Mouse (Mus musculus) gastrocnemius, postnatal 14 days (tissue): ENCODE results near the gene Mroh8. TPM values are rescaled to one million over a fixed set of nuclear protein-coding genes. Genes with fewer than 3 reads are reported as not detected.

Experiments used
- DNase-seq: peaks from one replicate; pipeline ENCODE4 v3.0.0; 2021; ENCODE audit warnings: mixed read lengths
- intact Hi-C: fragments of 180-260 bp; cut with DNase I; formaldehyde crosslinking; loops from one replicate; pipeline ENCODE4 v1.15.1; 2025; ENCODE audit warnings: low total_unique reads
- long read RNA-seq, 2 experiments: library from polyadenylated mRNA; stranded (forward); transcript quantifications; one replicate each; pipeline ENCODE4 v2.0.0; 2021
- total RNA-seq, 2 experiments: library from RNA; stranded (reverse); gene quantifications; 2 replicates each; pipeline ENCODE4 v1.2.3; 2021

Gene Mroh8
- total RNA-seq = under 1 TPM; 0.27 to 0.55 TPM
- long read RNA-seq, experiment 1 = 0 reads
- long read RNA-seq, experiment 2 = 0 reads

- no peak for DNase-seq
- intact Hi-C loops = no loop called here
Measured at GRCm38 (mm10) chr2:157279416-157279800, at the start of gene Mroh8. TSS of gene Mroh8 (minus strand) at chr2:157279549.

- intact Hi-C loops = no loop called here
- DNase-seq = no peak
Measured at GRCm38 (mm10) chr2:157328570-157328969, 49.2 kb upstream of the Mroh8 start.

DNA sequence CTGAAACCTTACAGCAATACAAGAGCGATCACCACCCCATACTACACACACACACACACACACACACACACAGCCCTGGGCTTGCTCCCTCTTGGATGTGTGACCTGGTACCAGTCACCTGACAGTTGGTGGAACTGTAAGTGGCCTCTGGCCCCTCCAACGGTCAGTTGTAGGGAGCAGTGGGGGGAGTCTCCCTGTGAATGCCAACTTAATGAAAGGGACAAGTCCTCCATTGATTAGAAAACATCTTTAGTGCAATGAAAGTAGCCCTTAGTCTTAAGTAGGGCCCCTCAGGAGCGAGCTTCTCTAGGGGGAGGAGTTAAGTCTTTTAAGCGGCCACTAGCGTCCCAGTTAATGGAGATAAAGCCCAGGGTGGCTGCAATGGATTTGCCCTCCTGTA, 48.8 kb upstream of the Mroh8 start:
- DNase-seq = no peak
- intact Hi-C loops = no loop called here

DNA sequence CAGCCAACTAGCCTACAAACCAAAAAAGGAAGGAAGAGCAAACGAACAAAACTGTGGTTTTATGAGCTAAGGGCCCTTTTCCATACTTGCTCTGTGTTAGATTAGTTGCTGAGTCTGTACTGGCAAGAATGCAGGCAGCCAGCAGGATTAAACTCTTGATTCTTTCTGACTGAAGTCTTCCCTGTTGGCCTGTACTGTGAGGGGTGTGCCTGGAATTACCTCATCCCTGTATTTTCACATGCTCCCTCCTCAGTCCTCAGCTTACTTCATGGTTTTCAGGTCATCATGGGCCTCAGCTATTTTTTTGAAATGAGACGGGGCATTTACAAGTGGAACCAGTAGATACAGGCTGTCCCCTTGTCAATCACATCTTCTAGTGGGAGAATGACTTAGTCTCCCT, 45.9 kb upstream of the Mroh8 start:
- DNase-seq = no peak
- intact Hi-C loops = no loop called here

GRCm38 (mm10) chr2:157322029-157322766, 42.8 kb upstream of the Mroh8 start:
- intact Hi-C loops = no loop called here
- DNase-seq = no peak

- intact Hi-C loops = no loop called here
- no peak for DNase-seq
Measured at GRCm38 (mm10) chr2:157320886-157321285, 41.5 kb upstream of the Mroh8 start.

DNA sequence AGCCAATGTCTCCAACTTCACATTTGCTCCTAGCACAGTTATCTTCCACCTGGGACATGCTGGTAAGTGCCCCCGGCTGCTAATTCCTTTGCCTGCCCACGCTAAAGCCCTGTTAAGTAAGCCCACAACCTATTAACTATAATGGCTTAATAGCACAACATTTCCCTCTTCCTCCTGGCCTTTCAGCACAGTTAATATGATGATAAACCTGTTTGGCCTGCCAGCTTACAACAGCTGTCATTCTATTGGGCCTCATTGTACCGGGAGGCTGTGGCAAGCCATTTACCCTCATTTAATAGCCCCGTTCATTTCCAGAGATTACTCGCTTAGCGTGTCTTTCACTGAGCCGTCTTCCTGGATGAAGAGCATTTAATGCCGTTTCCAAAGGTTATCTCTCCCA, 40.8 kb upstream of the Mroh8 start:
- intact Hi-C loops = no loop called here
- no peak for DNase-seq

- DNase-seq = no peak
- intact Hi-C loops = no loop called here
Measured at GRCm38 (mm10) chr2:157317220-157317619, 37.9 kb upstream of the Mroh8 start.

- intact Hi-C loops = no loop called here
- no peak for DNase-seq
Measured at GRCm38 (mm10) chr2:157316358-157316933, 37.1 kb upstream of the Mroh8 start.

DNA sequence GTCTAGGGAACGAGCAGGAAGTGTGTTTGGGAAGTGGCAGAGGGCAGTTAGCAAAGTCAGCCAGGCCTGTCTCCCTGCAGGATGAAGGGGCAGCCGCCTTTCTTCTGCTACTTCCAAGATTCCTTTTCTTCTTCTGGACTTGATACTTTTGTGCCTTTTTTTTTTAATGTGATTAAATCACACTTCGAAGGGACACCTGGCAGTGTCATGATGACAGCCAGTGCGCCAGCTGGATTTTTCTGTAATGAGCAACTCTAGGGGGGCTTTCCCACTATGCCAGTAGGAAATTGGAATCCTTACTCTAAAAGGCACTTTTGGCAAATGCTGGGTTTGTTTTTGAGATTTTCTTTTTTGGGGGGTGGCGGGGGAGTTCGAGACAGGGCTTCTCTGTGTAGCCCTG, 36.1 kb upstream of the Mroh8 start:
- intact Hi-C loops = no loop called here
- no peak for DNase-seq

DNA sequence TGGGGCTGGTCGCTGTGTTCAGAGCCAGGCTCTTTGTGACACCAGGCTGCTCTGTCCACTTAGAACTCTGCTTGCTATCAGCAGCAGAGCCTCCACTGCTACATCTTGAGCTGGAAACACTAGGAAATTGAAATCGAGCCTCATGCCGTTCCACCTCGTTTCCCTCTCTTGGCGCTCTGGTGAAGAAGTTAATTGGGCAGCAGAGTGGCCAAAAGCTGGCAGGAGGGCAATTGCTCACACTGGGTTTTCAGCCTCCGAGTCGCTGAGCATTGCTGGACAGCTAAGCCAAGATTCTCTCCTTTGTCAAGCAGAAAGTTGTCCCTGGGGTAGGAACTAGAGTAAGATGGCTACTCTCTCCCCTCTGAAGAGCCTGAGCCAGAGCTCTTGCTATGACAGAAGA, 35.0 kb upstream of the Mroh8 start:
- DNase-seq = no peak
- intact Hi-C loops = no loop called here

DNA sequence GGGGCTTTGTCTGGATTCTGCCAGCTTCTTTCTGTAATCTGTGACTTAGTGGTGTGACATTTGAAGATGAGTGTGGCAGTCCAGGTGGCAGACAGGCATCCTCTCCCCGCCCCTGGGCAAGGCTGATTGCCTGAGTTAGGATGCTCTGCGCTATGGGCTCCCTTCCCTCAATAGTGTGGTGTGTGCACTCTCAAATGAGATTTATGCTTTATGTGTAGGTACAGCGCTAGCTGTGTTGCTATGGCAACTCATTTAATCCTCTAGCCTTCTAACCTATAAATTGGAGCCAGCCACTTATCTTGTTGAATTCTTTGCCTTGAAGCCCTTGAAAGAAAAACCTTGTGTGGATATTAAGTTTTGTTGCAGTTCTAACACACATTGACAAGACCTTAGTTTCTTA, 34.4 kb upstream of the Mroh8 start:
- intact Hi-C loops = no loop called here
- no peak for DNase-seq

- intact Hi-C loops = no loop called here
- DNase-seq = no peak
Measured at GRCm38 (mm10) chr2:157310963-157311637, 31.8 kb upstream of the Mroh8 start.

DNA sequence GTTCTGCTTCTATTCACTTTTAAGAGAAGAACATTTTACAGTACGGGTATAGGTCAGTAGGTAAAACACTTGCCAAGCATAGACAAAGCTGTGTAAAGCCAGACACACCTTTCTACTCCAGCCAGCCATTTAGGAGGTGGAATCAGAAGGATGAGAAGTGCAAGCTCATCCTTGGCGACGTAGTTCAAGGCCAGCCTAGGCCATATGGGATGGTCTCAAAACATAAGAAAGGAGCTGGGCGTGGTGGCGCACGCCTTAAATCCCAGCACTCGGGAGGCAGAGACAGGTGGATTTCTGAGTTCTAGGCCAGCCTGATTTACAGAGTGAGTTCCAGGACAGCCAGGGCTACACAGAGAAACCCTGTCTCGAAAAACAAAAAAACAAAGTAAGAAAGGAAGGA, 30.3 kb upstream of the Mroh8 start:
- intact Hi-C loops = no loop called here
- no peak for DNase-seq

DNA sequence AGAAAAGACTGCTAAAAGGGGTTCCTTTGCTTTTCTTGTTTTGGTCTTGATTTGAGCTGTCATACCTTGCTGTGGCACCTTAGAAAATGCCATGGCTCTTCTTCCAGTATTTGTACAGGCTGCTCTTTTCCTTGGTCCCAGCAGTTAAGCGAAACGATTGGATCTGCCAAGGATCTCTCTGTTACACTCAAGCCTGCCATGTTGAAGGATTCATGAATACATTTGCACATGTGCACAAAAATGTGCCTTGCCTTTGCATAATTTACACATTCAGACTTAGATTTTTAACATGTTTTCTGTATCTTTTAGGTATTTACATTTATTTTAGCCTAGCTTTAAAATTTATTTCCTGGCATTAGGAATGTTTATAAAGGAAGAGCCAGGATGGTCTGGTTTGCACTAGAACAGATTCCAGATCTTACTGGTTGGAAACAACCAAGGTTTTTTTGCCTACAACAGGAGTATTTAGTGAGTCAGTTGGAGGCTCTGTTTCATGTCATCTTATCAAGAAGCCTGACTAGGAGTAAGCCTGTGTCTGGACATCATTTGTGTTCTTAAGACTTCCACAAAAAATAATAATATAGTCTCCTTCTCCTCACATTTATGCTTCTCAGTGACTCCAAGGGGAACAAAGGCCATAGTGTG, 29.0 kb upstream of the Mroh8 start:
- no peak for DNase-seq
- intact Hi-C loops = no loop called here

DNA sequence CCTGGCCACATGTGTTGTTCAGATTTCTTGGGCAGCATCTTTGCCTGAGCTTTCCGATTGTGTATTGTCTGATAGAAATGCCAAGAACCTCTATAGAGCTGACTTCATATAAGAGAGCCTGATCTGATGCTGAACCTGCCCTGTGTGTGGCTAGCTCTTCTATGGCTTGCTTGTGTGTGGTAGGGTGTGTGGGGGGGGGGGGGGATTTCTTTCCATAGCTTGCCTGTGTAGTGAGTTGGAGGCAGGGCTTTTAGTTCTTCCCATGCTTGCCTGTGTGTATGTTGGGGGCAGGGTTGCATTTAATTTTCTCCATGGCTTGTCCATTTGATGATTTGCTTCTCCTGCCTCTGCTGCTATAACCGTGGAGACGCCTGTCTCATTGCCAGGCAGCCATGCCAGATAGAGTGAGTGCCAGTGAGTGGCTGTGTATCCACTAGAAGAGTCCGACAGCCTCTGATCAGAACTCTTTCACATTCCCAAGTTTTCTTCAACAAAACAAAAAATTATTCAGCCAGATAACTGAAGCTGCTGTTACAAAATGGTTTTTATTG, 28.4 kb upstream of the Mroh8 start:
- peak; percentile 49 for DNase-seq
- intact Hi-C loops = no loop called here

DNA sequence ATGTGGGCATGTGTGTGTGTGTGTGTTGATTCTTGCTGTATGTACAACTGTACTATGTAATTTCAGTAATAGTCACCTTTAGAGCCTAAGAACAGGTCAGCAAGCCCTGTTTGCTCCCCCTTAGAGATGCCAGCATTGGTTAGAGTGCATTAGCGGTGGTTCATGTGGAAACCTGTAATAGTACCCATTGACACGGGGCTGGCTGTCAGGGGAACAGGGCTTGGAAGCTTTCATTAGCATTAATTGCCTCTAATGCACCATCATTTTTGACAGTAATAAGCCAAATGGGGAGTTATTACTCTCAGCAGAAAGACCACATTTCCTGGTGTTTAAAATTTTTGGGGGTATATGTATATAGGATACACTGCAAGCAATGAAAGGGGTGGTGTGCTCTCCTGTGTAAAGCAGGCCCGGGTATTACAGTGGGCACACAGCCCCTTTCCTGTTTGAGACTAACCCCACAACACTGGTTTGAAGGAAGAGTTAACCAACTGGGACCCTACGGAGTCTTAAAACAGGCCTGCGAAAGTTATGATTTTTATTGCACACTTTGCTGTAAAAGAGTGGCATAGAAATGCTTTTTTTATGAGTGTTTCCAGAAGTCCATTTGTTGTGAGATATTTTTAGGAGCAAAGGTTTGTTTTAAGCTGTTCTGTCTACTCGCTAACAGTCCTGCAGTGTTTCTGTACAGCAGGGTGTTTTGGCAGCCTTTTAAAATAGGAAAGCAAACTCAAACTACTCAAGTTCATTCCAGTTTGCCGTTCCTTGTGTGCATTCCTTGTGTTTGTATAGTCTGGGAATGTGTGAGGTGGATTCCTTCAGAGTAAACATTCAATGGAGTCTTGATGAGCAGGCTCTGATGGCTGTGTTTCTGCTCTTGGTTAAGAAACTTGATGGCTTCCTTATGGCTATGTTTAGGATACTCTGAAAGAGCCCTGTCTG, 27.0 kb upstream of the Mroh8 start:
- no peak for DNase-seq
- intact Hi-C loops = no loop called here

DNA sequence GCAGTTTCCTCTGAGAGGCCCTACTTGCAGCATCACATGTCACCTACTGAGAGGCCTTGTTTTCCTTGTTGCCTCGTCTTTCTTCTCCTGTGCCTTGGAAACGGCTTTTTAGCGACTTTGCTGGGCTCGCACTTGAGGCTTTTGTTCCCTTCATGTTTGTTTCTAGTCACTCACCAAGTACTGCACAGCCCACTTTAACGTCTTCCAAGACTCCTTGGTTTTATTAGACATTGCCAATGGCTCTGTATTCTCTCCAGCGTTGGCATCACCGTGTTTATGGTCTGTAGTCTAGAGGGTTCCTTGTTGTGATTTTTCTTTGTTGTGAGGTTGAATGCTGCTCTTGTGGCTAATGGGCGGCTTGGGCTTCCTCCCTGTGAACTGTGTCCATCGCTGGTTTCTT, 23.7 kb upstream of the Mroh8 start:
- intact Hi-C loops = no loop called here
- DNase-seq = no peak

GRCm38 (mm10) chr2:157300051-157300450, 20.7 kb upstream of the Mroh8 start:
- intact Hi-C loops = no loop called here
- no peak for DNase-seq
